Mouse (Mus musculus) embryo, embryonic 10 days (tissue): ENCODE measurements around the gene Pex14.

Experiments used
- DNase-seq: peaks from one replicate; pipeline ENCODE4 v3.0.0-alpha.2; 2015; ENCODE audit warnings: low spot score

The Pex14 gene

DNA sequence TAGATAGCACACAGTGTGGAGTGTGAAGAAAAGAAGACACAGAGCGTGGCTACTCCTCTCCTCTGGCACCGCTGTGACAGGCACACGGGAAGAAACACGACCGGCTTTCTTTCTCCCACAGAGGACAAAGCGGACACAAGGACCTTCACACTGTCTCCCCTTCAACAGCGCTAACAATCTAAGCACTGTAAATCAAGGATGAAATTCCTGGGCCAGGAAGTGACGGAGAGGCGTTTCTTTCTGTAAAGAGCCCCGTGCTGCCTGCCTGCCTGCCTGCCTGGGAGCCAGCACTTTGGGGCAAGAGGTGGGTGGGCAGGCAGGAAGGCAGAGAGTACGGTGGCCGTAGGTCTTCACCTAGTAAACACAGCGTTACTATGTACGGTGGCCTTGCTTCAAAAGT, 42.2 kb downstream of the Pex14 start:
- no peak for DNase-seq

DNA sequence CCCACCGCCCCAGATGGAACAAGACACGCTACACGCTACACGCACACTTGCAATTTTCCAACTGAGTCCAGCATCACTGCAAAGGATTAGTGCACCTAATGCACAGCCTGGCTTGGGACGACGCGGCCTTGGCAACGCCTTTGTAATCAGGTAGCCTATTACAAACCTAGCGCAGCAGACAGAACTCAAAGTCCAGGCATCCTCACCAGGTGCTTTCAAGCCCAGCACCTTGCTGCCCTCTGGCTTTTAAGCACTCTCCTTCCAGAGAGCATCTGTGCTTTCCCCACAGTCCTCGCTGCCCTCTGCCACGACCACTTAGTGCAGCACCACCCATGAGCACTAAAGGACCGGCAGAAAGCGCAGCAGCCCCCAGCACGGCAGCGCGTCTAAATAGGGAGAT, 42.7 kb downstream of the Pex14 start:
- DNase-seq: no peak

DNA sequence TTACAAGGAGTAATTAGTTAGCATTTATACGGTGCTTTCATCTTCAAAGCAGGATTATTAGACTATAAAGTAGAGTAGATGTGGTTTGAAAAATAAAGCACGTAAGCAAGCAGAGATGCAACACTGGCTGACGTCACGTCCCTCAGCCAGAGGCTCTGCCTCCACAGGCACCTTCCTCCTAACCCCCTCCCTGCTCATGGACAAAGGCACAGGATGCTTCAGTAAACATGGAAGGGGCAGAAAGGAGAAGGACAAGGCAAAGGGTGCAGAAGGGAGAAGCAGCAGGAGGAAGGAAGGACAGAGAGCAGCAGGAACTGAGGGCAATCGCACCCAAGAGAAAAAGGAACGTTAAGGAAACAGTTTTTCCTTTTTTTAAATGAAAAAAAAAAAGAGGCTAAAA, 43.8 kb downstream of the Pex14 start:
- no peak for DNase-seq

DNA sequence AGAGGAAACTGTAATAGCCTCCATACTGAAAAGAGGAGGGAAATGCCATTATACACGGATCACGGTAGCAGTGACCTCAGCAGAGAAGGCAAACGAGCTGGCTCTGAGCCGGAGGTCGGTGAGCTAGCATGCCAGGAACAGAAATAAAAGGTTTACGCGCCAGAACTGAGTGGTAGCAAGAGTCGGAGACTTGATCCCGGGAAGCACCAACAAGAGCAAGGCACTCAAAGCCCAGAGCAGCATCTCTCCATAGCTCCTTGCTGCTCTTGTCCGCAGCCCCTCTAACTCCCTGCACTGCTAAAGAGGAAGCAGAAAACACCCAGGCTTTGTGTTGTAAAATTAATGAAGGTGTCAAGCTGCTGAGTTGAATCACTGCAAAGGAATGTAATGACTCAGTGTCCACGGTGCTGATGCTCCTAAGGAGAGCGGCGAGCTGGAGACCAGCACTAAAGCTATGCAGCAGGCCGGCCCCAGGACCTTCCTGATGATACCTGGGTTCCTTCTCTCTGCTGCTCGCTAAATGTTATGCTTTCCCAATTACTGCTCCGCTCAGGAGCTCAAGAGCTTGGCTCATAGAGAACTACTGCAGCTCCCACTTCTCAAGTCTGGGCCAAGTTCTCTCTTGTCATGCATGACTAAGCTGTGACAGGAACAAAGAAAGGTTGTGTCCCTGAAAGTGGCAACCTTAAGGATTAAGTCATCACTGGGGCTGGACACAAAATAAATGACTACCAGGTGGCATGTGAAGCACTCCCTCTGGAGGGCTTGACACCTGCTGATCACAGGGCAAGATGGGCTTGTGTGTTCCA, 50.1 kb downstream of the Pex14 start:
- DNase-seq: peak; percentile 70

DNA sequence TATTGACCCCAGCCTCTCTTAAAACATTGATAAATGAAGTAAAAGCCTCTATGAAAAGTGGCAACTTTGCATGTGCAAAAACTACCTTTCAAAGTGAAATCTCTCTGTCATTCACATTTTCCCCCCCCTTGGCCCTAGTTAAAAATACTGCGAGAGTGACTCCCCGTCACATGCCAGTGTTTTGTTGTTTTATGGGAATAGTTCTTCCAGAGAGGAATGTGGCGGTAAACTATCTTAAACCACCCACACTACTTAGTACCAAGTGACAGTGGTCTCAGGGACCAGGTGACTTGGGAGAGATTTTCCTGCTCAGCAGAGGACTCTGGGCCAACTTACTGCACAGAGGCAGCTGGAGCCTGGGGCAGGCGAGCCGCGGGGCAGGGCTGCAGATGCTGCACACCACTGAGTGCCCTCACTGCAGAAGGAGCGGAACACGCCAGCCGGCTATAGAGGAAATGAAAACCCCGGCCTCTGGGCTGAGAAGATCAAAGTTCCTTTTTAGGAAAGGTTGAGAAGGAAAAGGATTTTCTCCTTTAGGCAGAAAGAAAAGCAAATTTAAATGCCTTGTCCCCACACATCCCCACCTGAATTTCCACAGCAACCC, 50.9 kb downstream of the Pex14 start:
- peak; percentile 67 for DNase-seq

DNA sequence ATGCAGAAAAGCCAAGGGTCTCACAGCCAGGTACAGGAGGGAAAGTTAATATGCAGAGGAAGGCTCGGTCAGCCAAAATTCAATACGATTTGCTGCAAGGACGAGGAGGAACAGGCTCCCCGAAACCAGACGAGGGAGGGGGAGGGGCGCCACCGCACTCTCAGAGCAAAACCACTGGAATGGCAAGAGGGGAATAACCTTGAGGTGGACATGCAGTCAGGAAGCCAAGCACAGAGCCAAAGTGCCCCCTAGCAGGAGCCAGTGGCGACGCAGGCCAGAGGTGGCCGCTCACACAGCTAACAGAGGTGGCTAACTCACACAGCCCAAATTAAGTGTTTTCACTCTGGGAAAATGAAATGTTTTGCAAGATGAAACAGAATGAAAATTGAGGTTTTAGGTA, 52.3 kb downstream of the Pex14 start:
- DNase-seq: peak; percentile 84

DNA sequence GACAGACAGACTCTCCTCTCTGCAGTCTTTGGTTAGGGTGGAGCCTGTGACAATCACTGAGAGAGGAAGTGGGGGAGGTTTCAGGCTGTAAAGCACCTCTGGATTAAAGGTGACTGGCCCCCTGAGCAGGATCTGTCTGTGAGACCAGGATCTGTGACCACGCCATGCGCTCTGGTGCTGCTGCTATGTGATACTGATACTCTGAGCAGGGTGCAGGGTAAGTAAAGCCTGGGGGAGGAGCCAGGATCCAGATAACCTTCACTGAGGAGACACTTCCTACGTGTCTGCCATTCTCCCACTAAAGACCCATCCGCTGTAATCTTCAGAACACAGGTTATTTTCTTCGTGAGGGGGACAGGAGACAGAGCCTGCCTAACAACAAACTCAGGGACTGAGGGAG, 53.8 kb downstream of the Pex14 start:
- no peak for DNase-seq

DNA sequence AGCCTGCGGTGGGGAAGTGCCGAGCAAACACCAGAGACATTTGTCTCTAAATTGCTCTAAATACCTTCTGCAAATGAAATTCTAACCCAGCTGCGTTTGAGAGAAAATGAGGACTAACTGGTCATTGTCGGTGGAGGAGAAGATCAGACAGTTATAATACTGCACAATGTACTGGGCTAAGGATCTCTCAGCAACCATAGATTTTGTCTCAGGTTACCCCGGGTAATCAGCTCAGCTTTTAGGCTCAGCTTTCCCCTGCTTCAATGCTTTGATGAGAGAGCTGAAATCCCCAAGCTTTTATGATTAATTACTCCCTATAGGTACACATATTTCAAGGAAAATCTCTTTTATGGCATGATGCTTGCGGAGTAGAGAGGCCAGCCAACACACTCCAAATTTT, 59.4 kb downstream of the Pex14 start:
- DNase-seq: no peak

DNA sequence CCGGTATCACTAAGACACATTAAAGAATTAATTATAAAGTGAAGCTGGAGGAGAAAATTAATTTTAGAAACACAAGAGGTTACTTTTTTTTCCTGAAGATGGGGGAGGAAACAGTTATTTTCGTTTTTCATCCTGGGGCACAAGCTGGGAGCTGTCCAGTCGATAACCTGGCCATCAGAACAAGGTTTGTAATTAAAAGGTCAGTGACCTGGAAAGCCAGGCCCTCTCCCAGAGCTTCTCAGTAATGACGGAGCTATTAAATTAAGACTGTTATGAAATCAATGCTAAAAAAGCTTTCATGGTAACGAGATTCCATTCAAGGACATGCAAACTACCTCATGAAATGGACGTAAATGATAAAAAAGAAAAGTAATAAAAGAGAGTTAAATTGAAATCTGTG, 62.0 kb downstream of the Pex14 start:
- DNase-seq: no peak

DNA sequence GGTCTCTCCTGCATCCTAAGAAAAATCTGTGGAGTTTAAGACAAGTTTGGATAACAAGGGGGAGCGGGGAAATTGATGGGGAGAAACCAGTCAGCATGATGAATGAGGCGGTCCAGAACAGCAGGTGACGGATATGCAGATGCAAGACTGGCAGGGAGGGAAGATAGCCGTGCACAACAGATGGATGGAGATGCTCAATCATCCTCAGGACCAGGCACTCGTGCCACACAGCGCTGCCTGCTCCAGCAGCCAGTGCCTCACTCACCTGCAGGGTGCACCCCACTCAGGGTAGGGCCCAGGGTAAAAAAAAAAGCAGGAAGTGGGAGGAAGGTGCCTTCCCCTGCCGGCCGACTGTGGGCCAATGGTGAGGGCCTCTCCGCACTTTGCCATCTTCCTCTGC, 63.1 kb downstream of the Pex14 start:
- DNase-seq: no peak

DNA sequence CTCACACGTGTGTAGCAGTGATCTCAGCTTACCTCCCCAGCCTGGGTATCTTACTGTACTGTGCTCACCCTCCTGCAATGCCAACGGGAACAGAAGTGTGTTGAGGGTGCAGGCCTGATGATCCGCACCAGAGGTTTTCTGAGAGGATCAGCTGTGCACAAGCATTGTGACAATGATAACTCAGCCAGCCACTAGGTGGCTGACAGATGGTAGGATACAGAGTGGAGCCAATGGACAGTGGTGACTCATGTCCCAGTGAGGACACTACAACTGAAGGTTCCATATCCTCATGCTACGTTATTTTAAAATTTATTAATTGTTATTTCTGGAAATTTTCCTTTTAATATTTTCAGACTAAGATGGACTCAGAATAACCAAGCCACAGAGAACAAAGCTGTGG, 68.2 kb downstream of the Pex14 start:
- peak; percentile 46 for DNase-seq

DNA sequence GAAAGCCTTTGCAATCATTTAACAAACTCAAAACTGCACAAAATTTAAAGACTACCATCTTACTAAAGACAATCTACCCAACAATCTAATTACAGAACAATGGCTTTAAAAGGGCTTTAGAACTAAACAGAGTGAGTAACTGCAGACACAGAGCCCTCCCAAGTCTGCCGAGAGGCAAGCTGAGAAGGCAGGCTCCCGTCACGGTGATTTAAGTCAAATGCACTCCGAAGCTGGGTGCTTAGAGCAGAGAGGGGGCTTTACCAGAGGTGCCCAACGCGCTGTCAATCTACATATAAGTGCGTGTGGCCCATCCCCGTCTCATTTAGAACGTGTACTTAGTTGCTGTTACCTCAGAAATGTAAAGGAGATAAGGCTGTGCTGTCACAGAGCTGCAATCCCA, 72.1 kb downstream of the Pex14 start:
- DNase-seq: no peak

DNA sequence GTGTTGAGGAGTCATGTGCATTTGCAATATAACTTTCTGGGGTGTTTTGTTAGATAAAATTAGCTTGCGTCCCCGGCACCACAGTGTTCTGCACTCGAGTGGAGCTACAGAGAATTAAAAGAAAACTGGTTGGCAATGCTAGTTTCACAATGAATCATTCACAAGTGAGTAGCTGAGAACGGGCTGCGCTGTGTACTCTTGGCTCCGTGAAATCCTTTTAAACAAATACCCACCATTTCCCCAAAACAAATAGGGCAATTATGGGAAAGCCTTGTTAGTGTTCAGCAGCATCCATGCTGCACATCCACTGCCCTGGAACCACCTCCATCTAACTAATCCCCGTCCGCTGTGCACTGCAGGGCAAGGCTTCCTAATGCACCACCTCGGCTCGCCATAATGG, 74.4 kb downstream of the Pex14 start:
- DNase-seq: no peak

DNA sequence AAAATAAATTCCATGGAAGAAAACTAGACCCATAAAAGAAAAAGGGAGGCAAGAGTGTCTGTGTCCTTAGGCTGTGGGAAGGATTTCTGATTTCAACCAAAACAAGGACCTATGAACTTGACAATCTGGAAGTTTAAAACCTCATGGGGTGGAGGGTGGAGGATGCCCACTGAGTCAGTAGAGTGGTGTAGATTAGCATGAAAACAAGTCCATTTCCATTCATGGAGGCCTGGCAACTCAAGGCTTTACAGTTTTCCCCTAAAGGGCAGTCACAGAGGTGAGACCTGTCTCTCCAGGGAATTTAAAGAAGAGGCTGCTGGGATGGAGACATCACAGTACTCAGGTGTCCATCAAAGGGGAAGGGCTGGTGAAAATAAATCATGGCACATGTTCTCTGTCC, 78.7 kb downstream of the Pex14 start:
- no peak for DNase-seq

DNA sequence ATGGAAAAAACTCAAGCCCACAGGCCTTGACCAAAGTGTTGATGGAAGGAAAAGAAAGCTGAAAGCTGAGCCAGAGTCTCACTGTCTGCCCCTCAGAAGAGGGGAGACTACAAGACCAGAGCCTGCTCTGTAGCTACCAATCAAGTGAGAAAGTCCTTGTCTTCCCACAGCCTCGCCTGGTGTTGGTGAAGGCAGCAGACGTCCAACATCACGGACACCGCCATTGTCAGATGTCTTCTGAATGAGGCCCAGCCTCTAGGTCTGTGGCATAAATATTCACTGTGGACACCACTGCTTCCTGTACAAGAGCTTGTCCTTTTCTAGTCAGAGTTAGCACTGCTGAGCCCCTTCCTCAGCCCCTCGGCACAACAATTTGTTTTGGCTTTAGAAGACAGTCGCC, 80.2 kb downstream of the Pex14 start:
- DNase-seq: no peak

DNA sequence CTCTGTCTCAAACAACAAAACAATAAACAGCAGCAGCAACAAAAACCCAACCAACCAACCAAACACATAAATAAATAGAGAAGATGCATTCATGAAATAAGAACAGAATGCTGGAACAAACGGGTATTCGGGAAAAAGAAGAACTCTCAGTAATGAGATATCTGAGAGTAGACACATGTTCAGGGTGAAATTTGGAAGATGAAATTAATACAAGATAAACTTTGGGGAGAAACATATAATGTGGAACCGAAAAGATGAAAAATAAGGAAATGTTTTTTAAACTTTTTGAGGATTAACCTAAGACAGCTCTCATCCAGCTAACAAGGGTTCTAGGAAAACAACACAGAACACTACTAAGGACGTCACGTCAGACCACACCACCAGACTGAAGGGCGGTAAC, 92.9 kb downstream of the Pex14 start:
- DNase-seq: no peak

DNA sequence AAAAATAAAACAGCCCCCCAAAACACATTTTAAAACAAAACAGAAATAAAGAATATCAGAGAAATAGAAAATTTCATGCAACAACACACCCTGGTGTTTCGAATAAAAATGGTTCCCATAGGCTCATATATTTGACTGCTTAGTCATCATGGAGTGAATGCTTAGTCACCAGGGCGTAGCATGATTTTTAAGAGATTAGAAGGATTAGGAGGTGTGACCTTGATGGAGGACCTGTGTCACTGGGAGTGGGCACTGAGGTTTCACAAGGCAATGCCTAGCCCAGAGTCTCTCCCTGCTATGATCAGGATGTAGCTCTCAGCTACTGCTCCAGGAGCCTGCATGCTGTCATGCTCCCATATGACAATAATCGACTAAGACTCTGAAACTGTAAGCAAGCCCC, 93.6 kb downstream of the Pex14 start:
- no peak for DNase-seq

DNA sequence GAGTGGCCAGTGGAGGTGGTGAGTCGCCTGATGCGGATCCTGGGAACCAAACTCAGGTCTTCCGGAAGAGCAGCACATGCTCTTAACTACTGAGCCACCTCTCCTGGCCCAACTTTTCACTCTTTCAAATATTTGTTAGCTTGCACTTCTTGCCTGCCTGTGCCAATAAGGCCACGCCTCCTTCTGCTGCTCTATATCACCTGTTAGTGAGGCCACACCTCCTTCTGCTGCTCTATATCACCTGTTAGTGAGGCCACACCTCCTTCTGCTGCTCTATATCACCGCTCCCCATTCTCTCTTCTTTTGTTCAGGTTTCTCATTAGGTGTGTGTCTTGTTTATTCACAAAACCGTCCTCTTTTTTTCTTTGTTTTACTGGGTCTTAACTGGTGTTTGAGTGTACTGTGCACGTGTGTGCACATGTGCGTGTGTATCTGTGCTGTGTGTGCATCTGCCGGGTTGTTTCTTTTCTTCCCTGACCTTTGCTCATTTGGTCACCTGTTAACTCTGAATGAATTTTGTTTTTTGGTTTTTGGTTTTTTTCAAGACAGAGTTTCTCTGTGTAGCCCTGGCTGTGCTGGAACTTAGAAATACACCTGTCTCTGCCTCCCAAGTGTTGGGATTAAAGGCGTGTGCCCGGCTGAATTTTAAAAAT, 97.1 kb downstream of the Pex14 start:
- no peak for DNase-seq

DNA sequence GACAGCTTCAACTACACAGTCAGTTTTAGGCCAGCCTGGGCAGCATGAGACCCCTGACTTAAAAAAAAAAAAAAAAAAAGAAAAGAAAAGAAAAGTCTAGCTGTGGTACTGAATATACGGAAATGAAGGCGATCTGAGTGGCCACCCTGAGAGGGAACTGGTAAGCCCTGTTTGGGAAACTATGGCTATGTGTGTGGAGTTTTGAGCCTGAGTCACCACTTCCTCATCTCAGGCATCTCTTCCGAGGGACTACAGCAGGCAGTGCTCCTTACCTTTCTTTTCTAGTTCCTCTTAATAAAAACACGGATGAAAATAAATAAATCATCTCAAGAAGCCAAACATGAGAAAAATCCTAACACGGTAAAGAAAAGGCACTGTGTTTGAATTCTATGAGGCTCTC, 98.2 kb downstream of the Pex14 start:
- no peak for DNase-seq

DNA sequence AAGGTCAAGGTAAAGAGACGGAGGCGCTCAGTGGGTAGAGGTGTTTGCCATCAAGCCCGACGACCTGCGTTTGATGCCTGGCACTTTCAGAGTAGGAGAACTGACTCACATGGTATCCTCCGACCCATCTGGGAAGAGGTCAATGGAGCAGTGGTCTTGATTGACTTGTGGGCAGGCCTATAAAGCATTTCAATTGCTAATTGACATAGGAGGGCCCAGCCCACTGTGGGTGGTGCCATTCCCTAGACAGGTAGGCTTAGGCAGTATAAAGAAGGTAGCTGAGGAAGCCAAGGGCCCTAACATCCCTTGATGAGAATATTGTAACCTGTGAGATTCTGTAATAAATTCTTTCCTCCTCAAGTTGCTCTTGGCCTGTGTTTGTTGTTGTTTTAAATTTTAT, 98.9 kb downstream of the Pex14 start:
- DNase-seq: no peak

DNA sequence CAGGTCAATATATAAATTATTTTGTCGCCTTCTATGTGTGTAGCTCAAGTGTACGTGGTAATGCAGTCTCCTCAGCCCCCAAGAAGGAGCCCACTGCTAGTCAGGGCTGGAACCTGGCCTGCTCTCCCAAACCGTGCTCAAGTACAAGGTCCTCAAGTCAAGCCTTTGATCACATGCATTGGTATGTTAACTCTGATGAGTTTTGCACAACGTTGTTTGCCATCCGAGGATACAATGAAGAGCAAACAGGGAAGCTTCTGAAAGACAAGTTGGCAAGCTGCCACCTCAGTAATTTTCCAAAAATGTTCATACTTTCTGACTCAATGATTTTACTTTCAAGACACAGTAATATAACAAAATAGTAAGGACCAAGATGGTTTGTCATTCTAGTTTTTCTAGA, 105.7 kb downstream of the Pex14 start:
- no peak for DNase-seq

DNA sequence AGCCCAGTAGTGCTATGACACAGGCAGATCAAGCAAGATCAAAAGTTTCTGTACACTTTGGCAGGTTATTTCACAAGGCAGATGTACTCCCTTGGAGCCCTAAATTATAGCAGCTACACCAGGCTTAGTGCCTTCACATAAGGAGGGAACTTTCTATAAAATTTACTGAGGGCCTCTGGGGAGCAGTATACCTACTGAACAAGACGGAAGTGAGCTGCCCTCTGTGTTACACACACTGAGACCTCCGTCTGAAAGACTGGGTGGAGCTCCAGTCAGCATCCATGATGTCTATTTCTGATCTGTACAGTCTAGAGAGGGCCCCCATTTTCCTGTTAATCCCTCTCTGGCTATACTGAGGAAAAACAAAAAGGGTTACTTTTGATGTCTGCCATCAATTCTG, 109.6 kb downstream of the Pex14 start:
- no peak for DNase-seq
